In genomic region chr7:69396868-69397267, GRCm38 (mm10) we compare ENCODE assay signal across 23 mouse cellular contexts.
DNase-seq lines count a peak whose midpoint lies in the region; ATAC-seq and TF ChIP-seq lines count a peak whose summit lies in the region.
"Had no signal": no experiment of that assay in that cellular context is flagged by ENCODE, and none has a peak within 500 bp of the region (broad histone marks: within the 10 kb centered on the region; RNA-seq: fewer than 3 reads in every experiment).

No protein-coding gene starts in this region.

- no peaks in the 10 kb centered on the region for H3K79me2 ChIP-seq in heart, adult 2 months (replicated peaks; ENCODE audit: control insufficient read depth, insufficient read depth, low read length)

- H3K27ac ChIP-seq in heart, adult 2 months: no peak overlapping the region
- H3K27ac ChIP-seq: forebrain, embryonic 12.5 days; heart, embryonic 13.5 days; liver, embryonic 13.5 days; midbrain, embryonic 12.5 days; neural tube, embryonic 15.5 days; stomach, embryonic 15.5 days had no signal

- no peak overlapping the region for H3K4me3 ChIP-seq in heart, adult 2 months
- H3K4me3 ChIP-seq: forebrain, embryonic 12.5 days; heart, embryonic 13.5 days; liver, embryonic 13.5 days; midbrain, embryonic 12.5 days; neural tube, embryonic 15.5 days; stomach, embryonic 15.5 days had no signal

- H3K4me1 ChIP-seq in heart, adult 2 months (ENCODE audit: control insufficient read depth, insufficient read depth, low read length): no peaks in the 10 kb centered on the region
- H3K4me1 ChIP-seq: heart, embryonic 13.5 days; liver, embryonic 13.5 days; neural tube, embryonic 15.5 days; stomach, embryonic 15.5 days had no signal

- no peak for TF ChIP-seq POLR2A in heart, adult 2 months (IDR thresholded peaks at IDR 0.05; ENCODE audit: insufficient read depth, low read depth, low read length)

- no peaks in the 10 kb centered on the region for H3K36me3 ChIP-seq in heart, adult 2 months (ENCODE audit: control insufficient read depth, insufficient read depth, low read length)
- H3K36me3 ChIP-seq: forebrain, embryonic 12.5 days; heart, embryonic 13.5 days; liver, embryonic 13.5 days; midbrain, embryonic 12.5 days; neural tube, embryonic 15.5 days; stomach, embryonic 15.5 days had no signal

- H3K27me3 ChIP-seq in heart, adult 2 months (ENCODE audit: control insufficient read depth, insufficient read depth, low read length): no peaks in the 10 kb centered on the region
- H3K27me3 ChIP-seq: forebrain, embryonic 12.5 days; heart, embryonic 13.5 days; liver, embryonic 13.5 days; midbrain, embryonic 12.5 days; neural tube, embryonic 15.5 days; stomach, embryonic 15.5 days had no signal

- no peak for ATAC-seq in megakaryocyte progenitor cell, adult 5-6 weeks (replicated peaks; ENCODE audit: poor library complexity)
- no peak for ATAC-seq in granulocyte monocyte progenitor cell, adult 5-6 weeks (replicated peaks; ENCODE audit: poor library complexity, severe bottlenecking)
- ATAC-seq: intestine, postnatal 0 days had no signal

- TF ChIP-seq EP300 in heart, adult 2 months (IDR thresholded peaks at IDR 0.05; ENCODE audit: insufficient read depth, low read depth, low read length): no peak

- peak; percentile 76 for DNase-seq in heart, adult 11 months
- DNase-seq in heart, adult 2 months: no peak
- DNase-seq in right cerebral cortex, adult 2 months (ENCODE audit: low spot score in 2 of 2): peak; percentile 5
- no peak for DNase-seq in right cerebral cortex, postnatal 4 days
- DNase-seq in layer of hippocampus, adult 9-11 months: peak; percentile 32
- DNase-seq: adrenal gland, postnatal 10 days; B cell, adult 2 months; cerebellum, adult 9-10 months; gastrocnemius, postnatal 10 days; heart, adult 18-20 months; heart, postnatal 14 days; kidney, postnatal 25 days; liver, embryonic 13.5 days; lung, embryonic 14.5 days; thymus, adult 2 months had no signal

- TF ChIP-seq CTCF in heart, adult 2 months (IDR thresholded peaks at IDR 0.05): no peak

- no peak overlapping the region for H3K9ac ChIP-seq in heart, adult 2 months (ENCODE audit: low read depth, low read length)
- H3K9ac ChIP-seq: forebrain, embryonic 12.5 days; heart, embryonic 13.5 days; liver, embryonic 13.5 days; lung, embryonic 14.5 days; midbrain, embryonic 12.5 days; neural tube, embryonic 15.5 days; stomach, embryonic 15.5 days had no signal

- intact Hi-C loops in heart, adult 2 months (cut with DNase I): no loop called here

- WGBS in heart, adult 2 months: 62% methylated on average over 2 of the region's 2 CpGs

Comparison
In these comparisons a context has a peak if more than half of its experiments do, and no peak if none do; other contexts are left out.
1. DNase-seq: peak in heart, adult 11 months (single experiment), right cerebral cortex, adult 2 months (2 of 2) and layer of hippocampus, adult 9-11 months (single experiment); none in heart, adult 2 months (0 of 2) and right cerebral cortex, postnatal 4 days (single experiment).